Mouse (Mus musculus) liver, embryonic 14.5 days (tissue): Measurements from ENCODE around the gene Med12l. TPM values are rescaled to one million over a fixed set of nuclear protein-coding genes. Genes with fewer than 3 reads are reported as not detected.

ENCODE experiments used
- ATAC-seq: fragments of 200-750 bp; cut with Nextera tagmentation; 2 replicates; pipeline ENCODE4 v1.8.0; 2017; ENCODE audit warnings: moderate number of reproducible peaks, mild to moderate bottlenecking, moderate library complexity; ENCODE audit not compliant: insufficient read depth
- DNase-seq, 3 experiments: peaks; one replicate each; pipeline ENCODE4 v3.0.0-alpha.2; 2012 to 2013; ENCODE audit warnings: low read depth in 3 of 3, low spot score in 3 of 3
- H3K27ac ChIP-seq: fragments of 300-500 bp; sonication (generic); 2 replicates; pipeline ENCODE4 v1.5.1; 2014; ENCODE audit warnings: moderate library complexity, mild to moderate bottlenecking, control low read depth, inconsistent platforms
- H3K27me3 ChIP-seq: fragments of 300-500 bp; sonication (generic); 2 replicates; pipeline ENCODE4 v1.6.1; 2014; ENCODE audit warnings: mild to moderate bottlenecking, low read length, moderate library complexity; ENCODE audit not compliant: control insufficient read depth, insufficient read depth
- H3K36me3 ChIP-seq: fragments of 300-500 bp; sonication (generic); replicated peaks from 2 replicates; pipeline ENCODE4 v1.6.1; 2014; ENCODE audit warnings: low read depth; ENCODE audit not compliant: control insufficient read depth, insufficient read depth
- H3K4me1 ChIP-seq, 2 experiments: fragments of 200-500 bp in 1 of 2; fragments of 300-500 bp in 1 of 2; sonication (generic) in 1 of 2; replicated peaks; 2 replicates each; pipeline ENCODE4 v1.6.1; 2012 to 2014; ENCODE audit warnings: antibody characterized with exemption in 1 of 2, inconsistent platforms in 1 of 2, low read length in 1 of 2; ENCODE audit not compliant: control insufficient read depth in 2 of 2, insufficient read depth in 2 of 2
- H3K4me2 ChIP-seq: fragments of 300-500 bp; sonication (generic); 2 replicates; pipeline ENCODE4 v1.6.1; 2014; ENCODE audit warnings: low read depth, mild to moderate bottlenecking, control low read depth, moderate library complexity
- H3K4me3 ChIP-seq, 2 experiments: fragments of 200-500 bp in 1 of 2; fragments of 300-500 bp in 1 of 2; sonication (generic) in 1 of 2; 2 replicates each; pipeline ENCODE4 v1.5.1; 2012 to 2014; ENCODE audit warnings: low read depth in 2 of 2, low read length in 2 of 2, mild to moderate bottlenecking in 2 of 2, control low read depth in 1 of 2, inconsistent platforms in 1 of 2, moderate library complexity in 1 of 2; ENCODE audit not compliant: insufficient read depth in 1 of 2
- H3K9ac ChIP-seq: fragments of 300-500 bp; sonication (generic); replicated peaks from 2 replicates; pipeline ENCODE4 v1.6.1; 2014; ENCODE audit warnings: mild to moderate bottlenecking, control low read depth, moderate library complexity
- H3K9me3 ChIP-seq: fragments of 300-500 bp; sonication (generic); 2 replicates; pipeline ENCODE4 v1.6.1; 2016; ENCODE audit warnings: low read length, mixed read lengths; ENCODE audit not compliant: control insufficient read depth
- CTCF ChIP-seq: IDR thresholded peaks from 2 replicates; pipeline ENCODE4 v1.5.1; 2016; ENCODE audit warnings: antibody characterized with exemption, low read depth, control low read depth
- EP300 ChIP-seq: IDR thresholded peaks from 2 replicates; pipeline ENCODE4 v1.6.1; 2016; ENCODE audit warnings: antibody characterized with exemption, low read depth
- WGBS: fragments of 180-500 bp; shearing (Covaris S2); extraction: QIAGEN DNeasy Blood & Tissue Kit; methylation state at CpG from one replicate; pipeline ENCODE4 v1.1.7; 2014; ENCODE audit not compliant: insufficient replicate concordance; 5-methylcytosine and 5-hydroxymethylcytosine counted together
- polyA plus RNA-seq, 2 experiments: library from polyadenylated mRNA; depleted of rRNA in 1 of 2; stranded (reverse) in 1 of 2; unstranded in 1 of 2; fragments of >200 nt; fragmentation: Nextera tagmentation in 1 of 2; extraction: Ambion mirVana in 1 of 2; gene quantifications; 2 replicates each; pipeline versions ENCODE4 v1.2.1 to v1.2.3; 2012 to 2014

Gene Med12l
- polyA plus RNA-seq, 2 experiments = 0.57 to 0.63 TPM

DNA sequence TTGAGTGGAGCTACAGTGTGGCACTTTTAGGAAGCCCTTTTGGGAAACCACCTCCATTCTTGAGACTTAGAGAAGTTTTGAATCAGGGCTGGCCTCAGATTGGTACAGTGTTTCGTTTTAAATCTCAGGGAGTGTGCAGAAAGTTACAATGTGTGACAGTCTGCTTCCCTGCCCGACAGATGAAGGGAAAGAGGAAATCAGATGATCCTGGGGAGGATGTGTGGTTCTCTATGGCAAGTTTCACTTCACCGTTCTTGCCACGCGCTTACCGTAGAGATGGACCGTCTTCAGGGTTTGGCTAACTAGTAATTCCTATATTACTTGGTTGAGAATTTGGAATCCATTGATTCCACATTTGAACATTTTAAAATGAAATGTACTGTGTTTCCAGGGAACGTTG is 206.2 kb downstream of the Med12l start:
- Histone ChIP-seq H3K9ac (no peak overlapping the region), H3K4me3 (no peak overlapping the region), H3K4me2 (no peak overlapping the region), H3K27me3 (no peaks in the 10 kb centered on the region), H3K4me1 (peaks cover 0 to 2% of the 10 kb centered on the region in 2 experiments; a peak in 1 of 4 replicates), H3K9me3 (no peaks in the 10 kb centered on the region), H3K27ac (no peak overlapping the region), H3K36me3 (no peaks in the 10 kb centered on the region)
- ATAC-seq = no peak
- 38% methylated on average over 8 of the region's 8 CpGs for WGBS
- no peak for DNase-seq
- TF ChIP-seq CTCF = no peak

DNA sequence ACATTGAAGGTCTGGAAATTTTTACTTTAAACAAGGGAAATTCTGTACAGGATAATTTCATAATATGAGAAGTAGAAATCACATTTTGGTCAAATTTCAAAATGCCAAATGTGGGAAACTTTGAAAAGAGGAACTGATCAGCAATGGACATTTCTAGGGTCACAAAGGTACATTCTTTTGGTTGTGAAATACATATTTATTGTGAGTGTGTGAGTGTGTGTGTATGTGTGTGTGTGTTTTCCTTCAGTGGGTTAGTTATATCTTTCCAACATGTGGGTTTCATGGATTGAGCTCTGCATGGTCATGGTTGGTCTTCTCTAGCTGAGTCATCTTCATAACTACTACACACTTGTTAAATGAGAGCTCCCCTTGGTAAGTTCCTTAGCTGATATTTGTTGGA is 206.8 kb downstream of the Med12l start:
- Histone ChIP-seq H3K9ac (no peak overlapping the region), H3K27ac (no peak overlapping the region), H3K9me3 (no peaks in the 10 kb centered on the region), H3K4me2 (no peak overlapping the region), H3K4me1 (peaks cover 0 to 2% of the 10 kb centered on the region in 2 experiments; a peak in 1 of 4 replicates), H3K4me3 (no peak overlapping the region), H3K27me3 (no peaks in the 10 kb centered on the region), H3K36me3 (no peaks in the 10 kb centered on the region)
- no peak for TF ChIP-seq CTCF
- no peak for TF ChIP-seq EP300
- no peak for ATAC-seq
- no peak for DNase-seq

DNA sequence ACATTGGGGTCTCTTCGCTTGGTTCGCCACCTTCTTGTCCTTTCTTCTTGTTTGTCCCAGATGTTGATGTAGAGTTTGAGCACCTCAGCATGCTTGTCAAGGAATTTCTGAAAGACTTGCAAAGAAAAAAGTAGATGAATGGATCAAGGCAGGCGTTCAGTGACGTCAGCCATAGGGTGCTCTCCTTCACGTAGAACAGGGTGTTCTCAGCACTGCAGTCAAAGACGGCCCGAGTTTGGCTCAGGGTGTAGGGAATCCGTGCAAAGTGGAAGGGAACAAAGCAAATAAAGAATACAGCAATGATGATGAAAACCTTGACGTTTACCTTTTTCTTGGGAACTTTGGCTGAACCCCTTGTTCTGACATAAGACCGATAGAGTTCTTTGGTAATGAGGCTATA is 211.6 kb downstream of the Med12l start:
- Histone ChIP-seq H3K4me3 (no peak overlapping the region), H3K27ac (no peak overlapping the region), H3K4me1 (no peaks in the 10 kb centered on the region), H3K36me3 (no peaks in the 10 kb centered on the region), H3K27me3 (no peaks in the 10 kb centered on the region), H3K9ac (no peak overlapping the region), H3K9me3 (no peaks in the 10 kb centered on the region), H3K4me2 (no peak overlapping the region)
- TF ChIP-seq EP300 = no peak
- TF ChIP-seq CTCF = no peak
- DNase-seq = no peak
- WGBS = 69% methylated on average over 10 of the region's 10 CpGs
- no peak for ATAC-seq

DNA sequence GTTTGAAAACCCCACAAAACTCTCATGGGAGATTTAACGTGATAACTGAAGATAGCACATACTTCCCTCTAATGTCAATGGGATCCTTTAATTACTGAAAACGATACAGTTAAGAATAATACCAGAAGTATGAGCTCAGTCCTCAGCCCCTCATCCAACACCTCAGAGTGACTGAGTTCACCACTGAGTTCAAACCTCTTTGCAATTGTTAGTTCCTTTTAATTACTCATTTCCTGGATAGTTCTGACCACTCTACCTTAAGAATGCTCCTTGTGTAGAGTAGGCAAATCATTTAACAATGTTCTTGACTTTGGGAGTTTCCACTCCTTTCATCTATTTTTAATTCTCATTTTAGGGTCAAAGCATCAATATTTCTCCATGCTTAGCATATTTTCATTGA is 213.7 kb downstream of the Med12l start:
- DNase-seq = no peak
- H3K4me2 ChIP-seq = no peak overlapping the region
- H3K4me1 ChIP-seq = no peaks in the 10 kb centered on the region
- no peaks in the 10 kb centered on the region for H3K9me3 ChIP-seq
- H3K27me3 ChIP-seq = no peaks in the 10 kb centered on the region
- no peak for ATAC-seq
- no peak overlapping the region for H3K4me3 ChIP-seq
- H3K36me3 ChIP-seq = no peaks in the 10 kb centered on the region
- WGBS = 66% methylated on average over 2 of the region's 2 CpGs
- H3K9ac ChIP-seq = no peak overlapping the region
- TF ChIP-seq EP300 (no peak), CTCF (no peak)
- H3K27ac ChIP-seq = no peak overlapping the region

DNA sequence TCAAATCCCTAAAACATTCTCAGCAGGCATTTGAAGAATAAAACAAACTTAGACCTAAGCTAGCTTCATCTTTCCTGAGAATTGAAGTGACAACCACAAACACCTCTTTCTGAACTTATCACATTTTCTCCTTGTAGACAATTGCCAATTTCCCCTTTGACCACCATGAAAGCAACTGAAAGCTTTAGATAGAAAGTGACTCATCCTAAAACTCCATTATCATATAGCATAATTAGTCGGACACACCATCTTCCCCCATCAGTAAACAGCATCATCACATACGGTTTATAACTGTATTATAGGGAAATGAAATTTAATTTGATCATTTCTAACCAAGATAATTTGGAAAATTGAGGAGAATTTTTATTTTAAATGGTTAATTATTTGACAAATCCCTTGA is 216.7 kb downstream of the Med12l start:
- H3K27ac ChIP-seq = no peak overlapping the region
- no peak overlapping the region for H3K9ac ChIP-seq
- no peak for DNase-seq
- H3K9me3 ChIP-seq = no peaks in the 10 kb centered on the region
- H3K4me2 ChIP-seq = no peak overlapping the region
- 38% methylated on average over 2 of the region's 2 CpGs for WGBS
- no peaks in the 10 kb centered on the region for H3K36me3 ChIP-seq
- no peak overlapping the region for H3K4me3 ChIP-seq
- TF ChIP-seq EP300 = no peak
- TF ChIP-seq CTCF = no peak
- no peak for ATAC-seq
- no peaks in the 10 kb centered on the region for H3K4me1 ChIP-seq
- H3K27me3 ChIP-seq = no peaks in the 10 kb centered on the region

DNA sequence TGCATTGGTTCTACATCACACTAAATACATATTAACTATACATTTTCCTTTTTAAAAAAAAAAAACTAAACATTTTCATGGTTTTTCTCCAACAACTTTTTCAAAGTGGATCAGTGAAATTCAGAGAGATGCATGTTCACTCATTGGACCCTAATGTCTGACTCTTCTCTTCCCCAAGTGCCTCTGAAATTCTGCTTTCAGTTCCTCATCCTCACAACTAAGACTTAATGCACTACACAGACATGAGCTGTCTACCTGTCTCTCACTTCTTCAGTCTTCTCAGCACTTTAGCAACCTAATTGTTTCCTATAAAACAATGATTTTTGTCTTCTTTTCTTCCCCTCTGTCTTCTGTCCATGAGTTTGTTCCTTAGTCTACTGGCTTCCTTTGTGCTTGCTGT is 219.8 kb downstream of the Med12l start:
- ATAC-seq = no peak
- Histone ChIP-seq H3K9ac (no peak overlapping the region), H3K9me3 (no peaks in the 10 kb centered on the region), H3K4me3 (no peak overlapping the region), H3K27ac (no peak overlapping the region), H3K4me2 (no peak overlapping the region), H3K4me1 (peaks cover 0 to 10% of the 10 kb centered on the region in 2 experiments; a peak in 2 of 4 replicates), H3K27me3 (no peaks in the 10 kb centered on the region), H3K36me3 (no peaks in the 10 kb centered on the region)
- no peak for DNase-seq
- TF ChIP-seq CTCF (no peak), EP300 (no peak)
